Mouse (Mus musculus) gastrocnemius, adult 2 months (tissue): ENCODE data around the gene C130079G13Rik. TPM values are rescaled to one million over a fixed set of nuclear protein-coding genes. Genes with fewer than 3 reads are reported as not detected.
"Not testable (repeated sequence)": the region's sequence is repeated elsewhere in the genome, so short reads cannot be mapped to it uniquely, and the experiment has no call there.

ENCODE experiments used
- DNase-seq: peaks from one replicate; pipeline ENCODE4 v3.0.0; 2022
- H3K27ac ChIP-seq: fragments of 200-600 bp; 2 replicates; pipeline ENCODE4 v1.8.1; 2022; ENCODE audit warnings: mild to moderate bottlenecking
- H3K4me3 ChIP-seq: fragments of 200-600 bp; 2 replicates; pipeline ENCODE4 v1.8.1; 2022; ENCODE audit warnings: mild to moderate bottlenecking, moderate library complexity
- CTCF ChIP-seq: fragments of 200-600 bp; IDR thresholded peaks from 2 replicates; pipeline ENCODE4 v1.8.1; 2022; ENCODE audit warnings: antibody characterized with exemption, mild to moderate bottlenecking, moderate library complexity
- intact Hi-C: fragments of 180-260 bp; cut with DNase I; formaldehyde crosslinking; loops from one replicate; pipeline ENCODE4 v1.15.1; 2025
- long read RNA-seq, 2 experiments: library from polyadenylated mRNA; stranded (forward); transcript quantifications; one replicate each; pipeline ENCODE4 v2.0.0; 2021
- total RNA-seq, 2 experiments: library from RNA; stranded (reverse); gene quantifications; 2 replicates each; pipeline ENCODE4 v1.2.3; 2021

Gene C130079G13Rik
- total RNA-seq = not detected
- long read RNA-seq, experiment 1 = 0 reads
- long read RNA-seq, experiment 2 = 0 reads

DNA sequence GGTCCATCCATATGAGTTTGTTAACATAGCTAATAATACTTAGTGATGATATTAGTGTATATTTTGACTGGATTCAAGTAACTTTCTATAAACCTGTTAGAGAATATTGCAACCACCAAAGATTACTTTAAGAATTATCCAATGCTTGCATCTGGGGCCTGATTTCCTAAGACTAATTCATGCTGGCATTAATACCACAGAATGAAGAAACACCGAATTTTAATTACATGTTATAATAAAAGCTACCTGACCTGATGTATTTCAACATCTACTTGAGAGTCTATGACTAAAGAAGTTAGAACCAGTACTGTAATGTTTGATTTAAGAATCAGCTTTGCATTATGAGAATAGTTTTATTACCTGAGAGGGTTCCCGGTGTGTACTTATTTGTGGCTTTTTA lies at the start of gene C130079G13Rik:
Gene C130079G13Rik, plus strand, starts transcription at position 301 of the 400 bp plus-strand sequence.
- H3K27ac ChIP-seq = no peak within 1 kb of the TSS
- TF ChIP-seq CTCF = no peak
- intact Hi-C loops = no loop called here
- DNase-seq = no peak
- H3K4me3 ChIP-seq = no peak within 1 kb of the TSS

DNA sequence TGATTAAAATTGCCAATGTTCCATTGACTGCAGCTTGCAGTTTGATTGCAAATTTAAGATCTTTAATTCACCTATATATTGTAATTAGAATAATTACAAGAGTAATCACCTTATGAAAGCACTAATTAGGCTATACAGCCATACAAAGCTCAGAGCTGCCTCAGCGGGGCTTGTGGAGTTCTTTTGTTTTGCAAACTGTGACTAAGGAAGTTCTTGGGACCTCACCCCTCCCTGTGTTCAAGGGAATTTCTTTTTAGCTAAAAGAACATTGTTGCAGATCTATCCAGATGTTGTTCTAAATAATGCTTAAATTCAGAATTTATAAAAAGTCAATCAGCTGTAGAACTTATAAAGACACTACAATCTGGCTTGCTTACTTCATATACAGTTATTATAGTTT lies 47.4 kb upstream of the C130079G13Rik start:
- DNase-seq, intact Hi-C loops, H3K4me3 ChIP-seq, H3K27ac ChIP-seq: not testable (repeated sequence)

DNA sequence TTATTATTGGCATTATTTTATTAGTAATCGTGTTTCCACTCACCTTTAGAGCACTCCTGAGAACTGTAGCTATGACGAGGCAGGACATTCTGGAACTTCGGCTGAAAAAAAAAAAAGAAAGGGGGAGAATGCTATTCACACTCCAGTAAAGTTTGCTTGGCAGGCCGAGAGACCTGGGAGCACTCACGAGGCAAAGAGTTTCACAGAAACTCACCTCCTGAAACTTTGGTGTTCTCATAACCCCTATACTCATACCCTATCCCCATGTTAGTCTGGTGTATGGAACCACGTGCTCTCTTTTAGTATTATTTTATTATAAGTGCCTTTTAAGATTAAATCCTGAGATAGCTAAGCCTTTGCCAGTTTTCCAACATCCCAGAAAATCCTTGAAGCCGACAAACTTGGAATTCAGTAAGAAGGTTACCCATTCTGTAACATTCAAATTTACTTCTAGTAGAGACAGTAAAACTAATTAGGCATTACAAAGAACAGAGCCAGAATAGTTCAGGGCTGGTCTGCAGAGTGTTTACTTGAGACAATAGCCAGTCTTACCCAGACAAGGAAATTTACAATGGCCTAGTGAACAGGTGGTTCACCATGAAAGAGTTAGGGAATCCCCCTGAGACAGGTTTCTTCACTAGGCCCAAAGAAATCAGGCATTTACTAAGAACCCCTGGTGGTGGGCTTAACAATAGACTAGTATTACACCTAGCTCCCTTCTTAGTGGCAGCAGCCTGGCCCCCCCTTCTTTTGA lies 45.0 kb upstream of the C130079G13Rik start:
- H3K4me3 ChIP-seq, intact Hi-C loops, DNase-seq, H3K27ac ChIP-seq: not testable (repeated sequence)

DNA sequence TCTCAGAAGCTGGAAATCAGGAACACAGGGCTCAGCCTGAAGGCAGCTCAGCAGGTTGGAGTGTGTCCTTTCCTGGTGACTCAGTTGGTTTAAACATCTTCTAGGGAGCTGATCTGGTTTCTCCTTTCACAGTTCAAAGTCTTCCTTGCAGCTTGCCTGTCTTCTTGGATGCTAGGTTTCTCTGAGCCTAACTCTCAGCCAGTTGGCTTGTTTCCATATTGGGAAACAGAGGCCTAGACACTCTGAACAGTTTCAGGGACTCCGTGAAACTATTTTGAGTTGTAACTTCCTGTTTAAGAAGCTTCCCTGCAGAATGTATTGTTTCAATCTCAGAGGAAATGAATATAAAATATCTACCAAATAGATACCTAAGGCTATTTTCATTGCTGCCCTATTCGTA lies 31.7 kb upstream of the C130079G13Rik start:
- no peak for DNase-seq
- Histone ChIP-seq H3K27ac (no peak overlapping the region), H3K4me3 (no peak overlapping the region)
- intact Hi-C loops = no loop called here
- TF ChIP-seq CTCF = no peak

DNA sequence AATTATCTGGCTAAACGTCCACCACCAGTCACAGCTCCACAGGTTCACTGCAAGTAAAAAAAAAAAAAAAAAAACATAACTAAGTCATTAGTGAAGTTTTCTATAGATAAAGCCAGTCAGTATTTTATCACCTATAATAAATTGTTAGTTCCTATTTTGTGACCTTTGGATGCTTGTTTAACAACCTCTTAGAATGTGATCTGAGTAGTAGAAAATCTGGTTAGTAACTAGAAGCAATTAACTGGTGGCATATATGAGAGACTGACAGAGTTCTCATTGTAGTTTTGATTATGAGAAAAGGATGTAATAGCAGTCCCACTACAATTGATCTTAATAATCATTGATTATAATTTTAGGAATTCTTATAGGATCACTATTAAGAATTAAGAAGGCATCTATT lies 9.6 kb downstream of the C130079G13Rik start:
- DNase-seq = no peak
- Histone ChIP-seq H3K27ac (no peak overlapping the region), H3K4me3 (no peak overlapping the region)
- TF ChIP-seq CTCF = no peak
- intact Hi-C loops = no loop called here

DNA sequence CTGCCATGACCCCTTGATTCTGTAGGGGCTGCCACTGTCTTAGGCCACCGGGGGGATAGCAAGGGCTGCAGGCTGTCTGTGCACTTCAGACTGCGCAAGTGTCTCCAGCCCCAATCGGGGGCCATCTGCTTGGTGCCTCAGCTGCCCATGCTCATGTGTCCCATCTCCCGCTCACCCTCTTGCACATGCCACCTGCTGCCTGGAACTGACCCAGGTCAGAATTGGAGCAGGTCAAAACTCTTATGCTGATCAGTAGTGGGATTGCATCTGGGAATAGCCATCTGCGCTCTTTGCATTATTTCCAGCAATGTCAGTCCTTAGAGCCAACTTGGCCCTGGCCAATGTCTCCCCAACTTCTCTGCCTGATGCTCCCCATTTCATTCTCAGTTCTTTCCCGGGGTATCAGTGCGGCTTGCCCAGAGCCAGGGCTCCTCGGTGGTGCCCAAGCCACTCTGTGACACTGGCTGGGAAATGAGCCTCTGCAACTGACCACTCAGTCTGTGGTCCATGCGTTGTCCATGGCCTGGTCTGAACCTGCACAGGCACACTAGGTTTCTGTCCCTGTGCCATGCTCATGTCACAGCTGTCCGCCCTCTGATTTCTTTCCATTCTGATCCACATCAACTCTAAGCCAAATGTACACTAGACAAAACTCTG lies 22.4 kb downstream of the C130079G13Rik start:
- intact Hi-C loops = no loop called here
- H3K27ac ChIP-seq = no peak overlapping the region
- no peak overlapping the region for H3K4me3 ChIP-seq
- no peak for TF ChIP-seq CTCF
- DNase-seq = no peak

DNA sequence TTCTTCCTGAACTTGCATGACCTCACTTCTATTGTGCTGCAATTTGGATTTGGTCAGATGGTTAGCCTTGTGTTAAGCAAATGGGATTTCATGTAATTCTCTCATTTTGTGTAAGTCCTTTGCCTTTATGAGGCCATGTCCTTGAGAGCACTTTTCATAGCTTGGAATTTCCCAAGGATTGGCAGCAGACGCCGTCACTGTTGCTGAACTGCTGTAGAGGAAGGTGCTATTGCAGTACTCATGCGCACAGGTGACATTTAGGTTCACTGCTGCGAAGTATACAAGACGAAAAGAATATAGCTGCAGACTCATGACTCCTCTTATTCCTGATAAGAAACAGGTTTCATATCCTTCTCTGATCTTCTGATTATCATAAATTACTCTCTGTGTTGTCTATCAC lies 45.9 kb downstream of the C130079G13Rik start:
- Histone ChIP-seq H3K4me3 (no peak overlapping the region), H3K27ac (no peak overlapping the region)
- intact Hi-C loops = no loop called here
- no peak for TF ChIP-seq CTCF
- no peak for DNase-seq

DNA sequence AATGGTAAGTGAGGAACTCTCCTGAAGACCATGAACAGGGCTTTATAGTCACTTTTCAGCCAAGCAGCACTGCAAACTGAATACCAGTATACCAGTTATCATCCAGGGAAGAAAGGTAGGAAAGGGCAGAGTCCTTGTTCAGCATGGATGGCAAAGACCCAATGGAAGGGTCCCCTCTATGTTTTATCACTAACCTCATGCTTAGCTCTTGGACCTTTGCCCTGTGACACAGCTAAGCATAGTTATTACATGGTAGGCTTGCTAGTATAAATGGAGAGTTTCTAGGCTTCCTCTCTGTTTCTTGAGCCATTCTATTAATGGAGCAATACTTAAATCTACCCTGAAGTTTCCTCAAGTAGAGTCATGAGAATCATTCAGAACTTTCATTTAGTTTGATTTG lies 49.6 kb downstream of the C130079G13Rik start:
- no peak for TF ChIP-seq CTCF
- H3K4me3 ChIP-seq = no peak overlapping the region
- intact Hi-C loops = no loop called here
- no peak for DNase-seq
- H3K27ac ChIP-seq = no peak overlapping the region

Other genes starting within 250 kb of the C130079G13Rik start
- gene Gm5538, start 195.4 kb upstream of the C130079G13Rik start, total RNA-seq = not detected
- not detected for gene Gm8298, start 64.2 kb upstream of the C130079G13Rik start, total RNA-seq
- not detected for gene Aadacl2, start 81.5 kb downstream of the C130079G13Rik start, total RNA-seq
- not detected for gene Aadac, start 100.5 kb downstream of the C130079G13Rik start, total RNA-seq
- gene Sucnr1, start 156.7 kb downstream of the C130079G13Rik start, total RNA-seq = not detected